Mouse (Mus musculus) kidney, adult 2 months (tissue): ENCODE results near the gene Siva1.

Source experiments
- CTCF ChIP-seq: fragments of 200-500 bp; conservative IDR thresholded peaks from 2 replicates; pipeline ENCODE4 v1.5.1; 2011; ENCODE audit warnings: low read depth, mild to moderate bottlenecking, control low read depth, low read length, moderate library complexity, mixed read lengths; ENCODE audit not compliant: insufficient read depth, insufficient read length
- POLR2A ChIP-seq: fragments of 200-500 bp; IDR thresholded peaks from one replicate; pipeline ENCODE4 v1.6.1; 2011; ENCODE audit warnings: low read depth, low read length, control low read depth

DNA sequence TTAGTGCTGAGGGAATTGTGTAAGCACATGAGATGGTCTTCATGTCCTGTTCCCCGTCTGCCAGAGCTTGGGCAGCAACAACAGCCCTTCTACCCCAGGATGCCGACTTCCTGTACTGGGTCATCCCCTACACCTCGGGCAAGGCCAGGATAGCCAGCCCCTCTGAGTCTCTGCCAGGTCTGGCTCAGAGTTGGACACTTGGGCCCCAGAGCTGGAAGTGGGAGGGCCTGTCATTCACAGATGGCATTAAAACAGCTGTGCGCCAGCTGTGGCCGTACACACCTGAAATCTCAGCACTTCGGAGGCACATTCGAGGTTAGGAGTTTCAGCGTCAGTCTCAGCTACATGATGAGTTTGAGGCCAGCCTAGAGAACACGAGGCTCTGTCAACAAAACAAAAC, 48.0 kb upstream of the Siva1 start:
- TF ChIP-seq CTCF (no peak), POLR2A (no peak)
